In genomic region chr5:36916581-36916980, GRCm38 (mm10) we compare ENCODE assay signal across 20 mouse cellular contexts. TPM values are rescaled to one million over a fixed set of nuclear protein-coding genes. Genes with fewer than 3 reads are reported as not detected.
DNase-seq lines count a peak whose midpoint lies in the region; TF ChIP-seq lines count a peak whose summit lies in the region.
"Had no signal": no experiment of that assay in that cellular context is flagged by ENCODE, and none has a peak within 500 bp of the region (broad histone marks: within the 10 kb centered on the region; RNA-seq: fewer than 3 reads in every experiment).

No protein-coding gene starts in this region.

- intact Hi-C loops in gastrocnemius, adult 2 months (cut with DNase I), result no loop called here
- intact Hi-C loops in gastrocnemius, postnatal 36 days (cut with DNase I), result no loop called here

- TF ChIP-seq CTCF in gastrocnemius, adult 2 months (IDR thresholded peaks at IDR 0.05), result no peak
- no peak for TF ChIP-seq CTCF in layer of hippocampus, adult 2 months (conservative IDR thresholded peaks at IDR 0.05)

- DNase-seq in gastrocnemius, adult 2 months, result peak; percentile 34
- no peak for DNase-seq in gastrocnemius, postnatal 36 days
- no peak for DNase-seq in layer of hippocampus, adult 2 months (ENCODE audit: low spot score in 2 of 2)
- DNase-seq in layer of hippocampus, adult 8-10 months (ENCODE audit: low spot score in 2 of 2), result no peak
- DNase-seq in brain, adult 2 months (ENCODE audit: low read depth, low spot score), result peak; percentile 85
- peak; percentile 77 to 84 for DNase-seq in cerebellum, postnatal 14 days
- DNase-seq in frontal cortex, postnatal 36 days (ENCODE audit: low spot score in 2 of 2), result no peak
- DNase-seq: adrenal gland, postnatal 36 days; heart, adult 11 months; kidney, adult 18-20 months; lung, embryonic 14.5 days; midbrain, embryonic 14.5 days; thymus, postnatal 25 days had no signal

- no peak overlapping the region for H3K27ac ChIP-seq in gastrocnemius, adult 2 months
- peak overlapping the region; percentile 62; the same call in 1 of the 2 replicates for H3K27ac ChIP-seq in layer of hippocampus, adult 2 months
- H3K27ac ChIP-seq: embryonic facial prominence, embryonic 15.5 days; kidney, postnatal 0 days; limb, embryonic 15.5 days; liver, embryonic 14.5 days; stomach, embryonic 15.5 days had no signal

- no peak overlapping the region for H3K4me3 ChIP-seq in gastrocnemius, adult 2 months
- H3K4me3 ChIP-seq in layer of hippocampus, adult 2 months, result no peak overlapping the region
- H3K4me3 ChIP-seq: embryonic facial prominence, embryonic 15.5 days; limb, embryonic 15.5 days; stomach, embryonic 15.5 days had no signal

RNA-seq across cellular contexts. Expression of gene Ppp2r2c, which starts 48.3 kb away (rescaled TPM):
- total RNA-seq in gastrocnemius, adult 2 months (2021), result under 1 TPM; 0.17 to 0.18 TPM
- under 1 TPM; 0.23 to 0.32 TPM for total RNA-seq in gastrocnemius, postnatal 36 days (2021)
- 100 to 1,000 TPM; 375 to 387 TPM for total RNA-seq in layer of hippocampus, adult 2 months (2021)
- total RNA-seq in layer of hippocampus, adult 8-10 months (2022), result 100 to 1,000 TPM; 315 to 377 (median 346) TPM
- total RNA-seq: hematopoietic stem cell, adult 5-6 weeks; megakaryocyte, adult 5-6 weeks had no signal

Comparison
In these comparisons a context has a peak if more than half of its experiments do, and no peak if none do; other contexts are left out.
1. DNase-seq: peak in gastrocnemius, adult 2 months (single experiment), brain, adult 2 months (single experiment) and cerebellum, postnatal 14 days (2 of 2); none in gastrocnemius, postnatal 36 days (0 of 2), layer of hippocampus, adult 2 months (0 of 2), layer of hippocampus, adult 8-10 months (0 of 2) and frontal cortex, postnatal 36 days (0 of 2).
2. RNA of gene Ppp2r2c, which starts 48.3 kb away (total RNA-seq): 375 to 387 TPM in layer of hippocampus, adult 2 months and 315 to 377 TPM in layer of hippocampus, adult 8-10 months; 0.23 to 0.32 TPM in gastrocnemius, postnatal 36 days and 0.17 to 0.18 TPM in gastrocnemius, adult 2 months; every median in the first group is over 100 times any median in the second.